In genomic region chr6:113691084-113691462, GRCm38 (mm10) we compare ENCODE assay signal across 8 mouse cellular contexts. TPM values are rescaled to one million over a fixed set of nuclear protein-coding genes. Genes with fewer than 3 reads are reported as not detected.
DNase-seq lines count a peak whose midpoint lies in the region; ATAC-seq and TF ChIP-seq lines count a peak whose summit lies in the region.

No protein-coding gene starts in this region.

- no peak for DNase-seq in hindbrain, embryonic 10.5 days (ENCODE audit: low spot score)
- no peak for DNase-seq in G1E (ENCODE audit: low spot score)
- no peak for DNase-seq in adrenal gland, adult 2 months
- no peak for DNase-seq in T-cell, adult 2 months (ENCODE audit: low spot score)
- DNase-seq in gastrocnemius, adult 18-20 months (ENCODE audit: low spot score) = no peak

- peaks cover 26% of the 10 kb centered on the region for H3K4me1 ChIP-seq in hindbrain, embryonic 10.5 days (replicated peaks)
- H3K4me1 ChIP-seq in hindbrain, embryonic 16.5 days (ENCODE audit: control insufficient read depth, insufficient read depth, low read depth, low read length) = no peaks in the 10 kb centered on the region
- H3K4me1 ChIP-seq in G1E (ENCODE audit: insufficient read depth, low read depth, low read length) = peaks cover 72% of the 10 kb centered on the region

- 82% methylated on average over 4 of the region's 4 CpGs for WGBS in hindbrain, embryonic 10.5 days
- WGBS in hindbrain, embryonic 16.5 days = 83% methylated on average over 4 of the region's 4 CpGs

- no peaks in the 10 kb centered on the region for H3K9me3 ChIP-seq in hindbrain, embryonic 10.5 days
- H3K9me3 ChIP-seq in hindbrain, embryonic 16.5 days (ENCODE audit: control insufficient read depth, low read length) = no peaks in the 10 kb centered on the region
- no peaks in the 10 kb centered on the region for H3K9me3 ChIP-seq in G1E (replicated peaks)

- H3K9ac ChIP-seq in hindbrain, embryonic 16.5 days (ENCODE audit: low read depth, low read length) = no peak overlapping the region

- no peak overlapping the region for H3K4me2 ChIP-seq in hindbrain, embryonic 16.5 days (ENCODE audit: low read length)

- ATAC-seq in hindbrain, embryonic 16.5 days = no peak
- 0 out of 2 replicates have a peak, but pooled peaks have one; percentile 5 for ATAC-seq in G1E (ENCODE audit: extremely low read depth, insufficient number of reproducible peaks, low FRiP score, poor library complexity, severe bottlenecking)
- ATAC-seq in granulocyte monocyte progenitor cell, adult 5-6 weeks (replicated peaks; ENCODE audit: poor library complexity, severe bottlenecking) = peak; percentile 70
- ATAC-seq in megakaryocyte progenitor cell, adult 5-6 weeks (replicated peaks; ENCODE audit: poor library complexity) = peak; percentile 30

- H3K36me3 ChIP-seq in hindbrain, embryonic 10.5 days = no peaks in the 10 kb centered on the region
- no peaks in the 10 kb centered on the region for H3K36me3 ChIP-seq in hindbrain, embryonic 16.5 days (ENCODE audit: control insufficient read depth, insufficient read depth, low read length)
- H3K36me3 ChIP-seq in G1E (replicated peaks) = peaks cover 38% of the 10 kb centered on the region

- no peaks in the 10 kb centered on the region for H3K27me3 ChIP-seq in hindbrain, embryonic 10.5 days (ENCODE audit: insufficient read depth, poor library complexity, severe bottlenecking)
- H3K27me3 ChIP-seq in hindbrain, embryonic 16.5 days (replicated peaks; ENCODE audit: control insufficient read depth, insufficient read depth, low read length) = no peaks in the 10 kb centered on the region
- no peaks in the 10 kb centered on the region for H3K27me3 ChIP-seq in G1E (ENCODE audit: insufficient read depth, low read length)

- H3K4me3 ChIP-seq in hindbrain, embryonic 10.5 days = peak overlapping the region; percentile 35
- H3K4me3 ChIP-seq in hindbrain, embryonic 16.5 days (ENCODE audit: low read length) = no peak overlapping the region
- peak overlapping the region; percentile 67; the same call in 1 of the 2 replicates for H3K4me3 ChIP-seq in G1E (ENCODE audit: low read depth, low read length)

- peak overlapping the region; percentile 81 for H3K27ac ChIP-seq in hindbrain, embryonic 10.5 days
- H3K27ac ChIP-seq in hindbrain, embryonic 16.5 days (ENCODE audit: low read depth, low read length) = no peak overlapping the region; the same call in 1 of the 2 replicates

- no peak for TF ChIP-seq CTCF in G1E (IDR thresholded peaks at IDR 0.05; ENCODE audit: low read depth, low read length)

RNA-seq across cellular contexts. Expression of gene Tatdn2, which starts 5.8 kb away (rescaled TPM):
- 0.41 and 1.2 TPM in 2 replicates for polyA plus RNA-seq in hindbrain, embryonic 10.5 days (2016; fragmentation: Nextera tagmentation; extraction: Ambion mirVana)
- 0.56 and 1.3 TPM in 2 replicates for polyA plus RNA-seq in hindbrain, embryonic 16.5 days (2015; fragmentation: Nextera tagmentation; extraction: Ambion mirVana)
- 20.9 and 26.3 TPM in 2 replicates for total RNA-seq in G1E (2014; fragmentation: Nextera tagmentation)
- 72.0 and 81.3 TPM in 2 replicates for total RNA-seq in G1E (2017)
- polyA plus RNA-seq in G1E (2012) = 33.1 and 34.5 TPM in 2 replicates
- 32.5 and 43.1 TPM in 2 replicates for total RNA-seq in granulocyte monocyte progenitor cell, adult 5-6 weeks (2014; fragmentation: Nextera tagmentation)
- total RNA-seq in granulocyte monocyte progenitor cell, adult 5-6 weeks (2017) = 111 and 115 TPM in 2 replicates
- total RNA-seq in megakaryocyte progenitor cell, adult 5-6 weeks (2015) = 21.3 and 24.4 TPM in 2 replicates
- 108 and 112 TPM in 2 replicates for total RNA-seq in megakaryocyte progenitor cell, adult 5-6 weeks (2017)
- 10 to 100 TPM; 44.7 to 56.3 TPM for total RNA-seq in adrenal gland, adult 2 months (2021)
- 16.3 and 19.0 TPM in 2 replicates for polyA plus RNA-seq in adrenal gland, adult 2 months (2012; rRNA removed)
- total RNA-seq in gastrocnemius, adult 18-20 months (2021) = 10 to 100 TPM; 38.0 to 47.5 TPM

RNA-seq across cellular contexts. Expression of gene Ghrl, which starts 28.6 kb away (rescaled TPM):
- 0.98 TPM in 1 of 2 replicates, not detected in the other for polyA plus RNA-seq in hindbrain, embryonic 10.5 days (2016; fragmentation: Nextera tagmentation; extraction: Ambion mirVana)
- polyA plus RNA-seq in hindbrain, embryonic 16.5 days (2015; fragmentation: Nextera tagmentation; extraction: Ambion mirVana) = 0.93 and 1.2 TPM in 2 replicates
- total RNA-seq in G1E (2014; fragmentation: Nextera tagmentation) (not detected in 2 replicates), G1E (2017) (0.76 TPM in 1 of 2 replicates, not detected in the other)
- not detected in 2 replicates for polyA plus RNA-seq in G1E (2012)
- total RNA-seq in granulocyte monocyte progenitor cell, adult 5-6 weeks (2014; fragmentation: Nextera tagmentation) = not detected in 2 replicates
- 3.2 TPM in 1 of 2 replicates, not detected in the other for total RNA-seq in granulocyte monocyte progenitor cell, adult 5-6 weeks (2017)
- 0.32 TPM in 1 of 2 replicates, not detected in the other for total RNA-seq in megakaryocyte progenitor cell, adult 5-6 weeks (2015)
- total RNA-seq in megakaryocyte progenitor cell, adult 5-6 weeks (2017) = 0.17 and 2.2 TPM in 2 replicates
- total RNA-seq in adrenal gland, adult 2 months (2021) = not detected
- polyA plus RNA-seq in adrenal gland, adult 2 months (2012; rRNA removed) = 0.35 TPM in 1 of 2 replicates, not detected in the other
- total RNA-seq in gastrocnemius, adult 18-20 months (2021) = not detected

RNA-seq across cellular contexts. Expression of gene Sec13, which starts 49.5 kb away (rescaled TPM):
- polyA plus RNA-seq in hindbrain, embryonic 10.5 days (2016; fragmentation: Nextera tagmentation; extraction: Ambion mirVana) = 291 and 296 TPM in 2 replicates
- 197 TPM in 2 replicates for polyA plus RNA-seq in hindbrain, embryonic 16.5 days (2015; fragmentation: Nextera tagmentation; extraction: Ambion mirVana)
- total RNA-seq in G1E (2014; fragmentation: Nextera tagmentation) (71.9 and 73.3 TPM in 2 replicates), G1E (2017) (172 and 185 TPM in 2 replicates)
- 17.7 and 30.9 TPM in 2 replicates for polyA plus RNA-seq in G1E (2012)
- 141 and 145 TPM in 2 replicates for total RNA-seq in granulocyte monocyte progenitor cell, adult 5-6 weeks (2014; fragmentation: Nextera tagmentation)
- total RNA-seq in granulocyte monocyte progenitor cell, adult 5-6 weeks (2017) = 161 and 217 TPM in 2 replicates
- total RNA-seq in megakaryocyte progenitor cell, adult 5-6 weeks (2015) = 113 and 148 TPM in 2 replicates
- 157 and 159 TPM in 2 replicates for total RNA-seq in megakaryocyte progenitor cell, adult 5-6 weeks (2017)
- 100 to 1,000 TPM; 106 to 127 TPM for total RNA-seq in adrenal gland, adult 2 months (2021)
- polyA plus RNA-seq in adrenal gland, adult 2 months (2012; rRNA removed) = 68.8 and 83.0 TPM in 2 replicates
- total RNA-seq in gastrocnemius, adult 18-20 months (2021) = 10 to 100 TPM; 64.7 to 66.4 TPM

RNA-seq across cellular contexts. Expression of gene Irak2, which starts 52.8 kb away (rescaled TPM):
- 5.1 and 6.8 TPM in 2 replicates for polyA plus RNA-seq in hindbrain, embryonic 10.5 days (2016; fragmentation: Nextera tagmentation; extraction: Ambion mirVana)
- polyA plus RNA-seq in hindbrain, embryonic 16.5 days (2015; fragmentation: Nextera tagmentation; extraction: Ambion mirVana) = 2.6 and 2.8 TPM in 2 replicates
- 7.4 and 21.2 TPM in 2 replicates for total RNA-seq in G1E (2014; fragmentation: Nextera tagmentation)
- total RNA-seq in G1E (2017) = 10.9 and 11.7 TPM in 2 replicates
- polyA plus RNA-seq in G1E (2012) = 10.2 and 13.7 TPM in 2 replicates
- 6.7 and 9.5 TPM in 2 replicates for total RNA-seq in granulocyte monocyte progenitor cell, adult 5-6 weeks (2014; fragmentation: Nextera tagmentation)
- 6.4 and 17.5 TPM in 2 replicates for total RNA-seq in granulocyte monocyte progenitor cell, adult 5-6 weeks (2017)
- total RNA-seq in megakaryocyte progenitor cell, adult 5-6 weeks (2015) = 4.9 and 10.8 TPM in 2 replicates
- 20.9 and 30.4 TPM in 2 replicates for total RNA-seq in megakaryocyte progenitor cell, adult 5-6 weeks (2017)
- total RNA-seq in adrenal gland, adult 2 months (2021) = 10 to 100 TPM; 22.4 to 23.6 TPM
- 17.4 and 20.0 TPM in 2 replicates for polyA plus RNA-seq in adrenal gland, adult 2 months (2012; rRNA removed)
- total RNA-seq in gastrocnemius, adult 18-20 months (2021) = 1 to 10 TPM; 4.6 to 9.0 TPM
